Mouse (Mus musculus): ENCODE results near the gene Chat. TPM values are rescaled to one million over a fixed set of nuclear protein-coding genes. Genes with fewer than 3 reads are reported as not detected.

Chat gene
- polyA plus RNA-seq, 1 experiment from 2014 or later = 0.10 TPM

- H3K27ac ChIP-seq = no peak overlapping the region
- no peaks in the 10 kb centered on the region for H3K4me1 ChIP-seq
- H3K36me3 ChIP-seq = no peaks in the 10 kb centered on the region
- H3K9me3 ChIP-seq = no peaks in the 10 kb centered on the region
- 0 out of 2 replicates have a peak, but pooled peaks cover 6% of the 10 kb centered on the region for H3K27me3 ChIP-seq (ENCODE audit: insufficient read depth, poor library complexity, severe bottlenecking)
- no peak overlapping the region for H3K4me3 ChIP-seq
- 68% methylated on average over 7 of the region's 7 CpGs for WGBS
- no peak for DNase-seq (ENCODE audit: low spot score)
These were observed 96.0 kb downstream of the Chat start for GRCm38 (mm10) chr14:32369756-32370155.

- H3K9me3 ChIP-seq = no peaks in the 10 kb centered on the region
- H3K27me3 ChIP-seq (ENCODE audit: insufficient read depth, poor library complexity, severe bottlenecking) = no peaks in the 10 kb centered on the region
- no peak for DNase-seq (ENCODE audit: low spot score)
- no peaks in the 10 kb centered on the region for H3K36me3 ChIP-seq
- H3K4me1 ChIP-seq = no peaks in the 10 kb centered on the region
- 50% methylated on average over 7 of the region's 7 CpGs for WGBS
- no peak overlapping the region for H3K4me3 ChIP-seq
- no peak overlapping the region for H3K27ac ChIP-seq
These were observed 101.4 kb downstream of the Chat start for GRCm38 (mm10) chr14:32364359-32364758.

Other genes starting within 250 kb of the Chat start
- 15.3 and 22.1 TPM in 2 replicates for gene Ogdhl, start 144.0 kb downstream of the Chat start, polyA plus RNA-seq (2016; fragmentation: Nextera tagmentation; extraction: Ambion mirVana)
- not detected in 2 replicates for gene 1700024G13Rik, start 77.6 kb downstream of the Chat start, polyA plus RNA-seq (2016; fragmentation: Nextera tagmentation; extraction: Ambion mirVana)
- 0.06 and 0.24 TPM in 2 replicates for gene Slc18a3, start 1.1 kb downstream of the Chat start, polyA plus RNA-seq (2016; fragmentation: Nextera tagmentation; extraction: Ambion mirVana)
- gene Ercc6, start 47.5 kb upstream of the Chat start, polyA plus RNA-seq (2016; fragmentation: Nextera tagmentation; extraction: Ambion mirVana) = 16.5 and 23.5 TPM in 2 replicates
- gene Prrxl1, start 133.4 kb upstream of the Chat start, polyA plus RNA-seq (2016; fragmentation: Nextera tagmentation; extraction: Ambion mirVana) = not detected in 2 replicates
- 7.2 and 16.6 TPM in 2 replicates for gene 3425401B19Rik, start 219.3 kb upstream of the Chat start, polyA plus RNA-seq (2016; fragmentation: Nextera tagmentation; extraction: Ambion mirVana)